Mouse (Mus musculus): Measurements from ENCODE around the gene Ugt1a5.

- no peak for TF ChIP-seq HCFC1 (IDR thresholded peaks at IDR 0.05; ENCODE audit: borderline replicate concordance, insufficient read depth, low read length)
- no peak for TF ChIP-seq CHD2 (IDR thresholded peaks at IDR 0.05; ENCODE audit: low read depth, low read length)
These were observed 59.9 kb downstream of the Ugt1a5 start for GRCm38 (mm10) chr1:88225741-88226140.

All from ES-E14 (cell line).